Mouse (Mus musculus) gastrocnemius, adult 2 months (tissue): ENCODE measurements around the gene Mknk2. TPM values are rescaled to one million over a fixed set of nuclear protein-coding genes. Genes with fewer than 3 reads are reported as not detected.

Experiments used
- DNase-seq: peaks from one replicate; pipeline ENCODE4 v3.0.0; 2022
- H3K27ac ChIP-seq: fragments of 200-600 bp; 2 replicates; pipeline ENCODE4 v1.8.1; 2022; ENCODE audit warnings: mild to moderate bottlenecking
- H3K4me3 ChIP-seq: fragments of 200-600 bp; 2 replicates; pipeline ENCODE4 v1.8.1; 2022; ENCODE audit warnings: mild to moderate bottlenecking, moderate library complexity
- CTCF ChIP-seq: fragments of 200-600 bp; IDR thresholded peaks from 2 replicates; pipeline ENCODE4 v1.8.1; 2022; ENCODE audit warnings: antibody characterized with exemption, mild to moderate bottlenecking, moderate library complexity
- intact Hi-C: fragments of 180-260 bp; cut with DNase I; formaldehyde crosslinking; loops from one replicate; pipeline ENCODE4 v1.15.1; 2025
- total RNA-seq, 2 experiments: library from RNA; stranded (reverse); gene quantifications; 2 replicates each; pipeline ENCODE4 v1.2.3; 2021

The Mknk2 gene
- total RNA-seq, 2 experiments from 2014 or later = 253 TPM

GRCm38 (mm10) chr10:80665016-80665380, 12.9 kb downstream of the Mknk2 start:
- TF ChIP-seq CTCF = no peak
- DNase-seq = peak; percentile 93
- H3K27ac ChIP-seq = peak overlapping the region; percentile 99
- intact Hi-C loops = no loop called here
- peak overlapping the region; percentile 98 for H3K4me3 ChIP-seq

- peak; percentile 98 for DNase-seq
- intact Hi-C loops = no loop called here
- TF ChIP-seq CTCF = no peak
- Histone ChIP-seq H3K27ac (peak overlapping the region; percentile 99), H3K4me3 (peak overlapping the region; percentile 98)
These were observed 13.5 kb downstream of the Mknk2 start for GRCm38 (mm10) chr10:80664197-80665015.

- H3K4me3 ChIP-seq = peak overlapping the region; percentile 7; the same call in 1 of the 2 replicates
- peak; percentile 53 for DNase-seq
- no peak for TF ChIP-seq CTCF
- intact Hi-C loops = no loop called here
- peak overlapping the region; percentile 99 for H3K27ac ChIP-seq
These were observed 14.3 kb downstream of the Mknk2 start for GRCm38 (mm10) chr10:80663485-80664196.

GRCm38 (mm10) chr10:80661149-80661548, 16.8 kb downstream of the Mknk2 start:
- H3K27ac ChIP-seq = peak overlapping the region; percentile 50
- peak; percentile 72 for TF ChIP-seq CTCF
- DNase-seq = peak; percentile 66
- intact Hi-C loops = no loop called here
- H3K4me3 ChIP-seq = no peak overlapping the region

GRCm38 (mm10) chr10:80659213-80659612, 18.7 kb downstream of the Mknk2 start:
- intact Hi-C loops = loop anchor here (1.0 kb wide), 1 partner anchor 25 kb away; no protein-coding TSS in a partner anchor
- DNase-seq = peak; percentile 79
- H3K4me3 ChIP-seq = peak overlapping the region; percentile 68
- peak overlapping the region; percentile 83 for H3K27ac ChIP-seq
- TF ChIP-seq CTCF = peak; percentile 96

- no peak for TF ChIP-seq CTCF
- Histone ChIP-seq H3K4me3 (peak overlapping the region; percentile 68), H3K27ac (peak overlapping the region; percentile 83)
- intact Hi-C loops = loop anchor here (1.0 kb wide), 1 partner anchor 25 kb away; no protein-coding TSS in a partner anchor
- no peak for DNase-seq
These were observed 19.1 kb downstream of the Mknk2 start for GRCm38 (mm10) chr10:80658841-80659202.

GRCm38 (mm10) chr10:80658194-80658840, 19.6 kb downstream of the Mknk2 start:
- Histone ChIP-seq H3K4me3 (no peak overlapping the region), H3K27ac (peak overlapping the region; percentile 83)
- TF ChIP-seq CTCF = no peak
- no peak for DNase-seq
- intact Hi-C loops = no loop called here

- Histone ChIP-seq H3K27ac (peak within 1 kb of the TSS; percentile 91), H3K4me3 (peak within 1 kb of the TSS; percentile 93)
- TF ChIP-seq CTCF = no peak
- DNase-seq = no peak
- intact Hi-C loops = no loop called here
These were observed 20.9 kb downstream of the Mknk2 start, which contains the start of gene Btbd2 for GRCm38 (mm10) chr10:80656863-80657623. Btbd2 (minus strand) TSS chr10:80657071.

GRCm38 (mm10) chr10:80656130-80656862, 21.6 kb downstream of the Mknk2 start:
- peak; percentile 98 for DNase-seq
- Histone ChIP-seq H3K27ac (peak overlapping the region; percentile 91), H3K4me3 (peak overlapping the region; percentile 93)
- no peak for TF ChIP-seq CTCF
- intact Hi-C loops = no loop called here

- Histone ChIP-seq H3K27ac (peak overlapping the region; percentile 91), H3K4me3 (peak overlapping the region; percentile 93)
- no peak for TF ChIP-seq CTCF
- DNase-seq = no peak
- intact Hi-C loops = loop anchor here (2.0 kb wide), 1 partner anchor 27 kb away; no protein-coding TSS in a partner anchor
These were observed 22.3 kb downstream of the Mknk2 start for GRCm38 (mm10) chr10:80655406-80656129.

GRCm38 (mm10) chr10:80654866-80655265, 23.0 kb downstream of the Mknk2 start:
- Histone ChIP-seq H3K4me3 (peak overlapping the region; percentile 29), H3K27ac (peak overlapping the region; percentile 20; the same call in 1 of the 2 replicates)
- DNase-seq = no peak
- intact Hi-C loops = loop anchor here (2.0 kb wide), 1 partner anchor 26 kb away; no protein-coding TSS in a partner anchor
- no peak for TF ChIP-seq CTCF
